Mouse (Mus musculus) kidney, adult 9 months (tissue): ENCODE measurements at regions not wholly inside any gene's neighbourhood (a gene's known extent, or its start where the extent isn't known, plus 50 kb on each side); places are given as distances from the start of the nearest gene placed in this dataset.
"Not testable (repeated sequence)": the region's sequence is repeated elsewhere in the genome, so short reads cannot be mapped to it uniquely, and the experiment has no call there.

Experiments
- DNase-seq: peaks from one replicate; pipeline ENCODE4 v3.0.0; 2022

- DNase-seq = no peak
Measured at GRCm38 (mm10) chr3:84390769-84391168, 84.1 kb upstream of the Trim2 start.

GRCm38 (mm10) chr3:84388486-84388885 is 81.8 kb upstream of the Trim2 start:
- no peak for DNase-seq

- no peak for DNase-seq
Measured at GRCm38 (mm10) chr3:84385656-84386055, 79.0 kb upstream of the Trim2 start.

GRCm38 (mm10) chr3:84383559-84383958 is 76.9 kb upstream of the Trim2 start:
- no peak for DNase-seq

- DNase-seq = not testable (repeated sequence)
Measured at GRCm38 (mm10) chr3:84383038-84383437, 76.4 kb upstream of the Trim2 start.

- DNase-seq = no peak
Measured at GRCm38 (mm10) chr3:84382006-84382405, 75.3 kb upstream of the Trim2 start.

GRCm38 (mm10) chr3:84378987-84379556 is 72.4 kb upstream of the Trim2 start:
- DNase-seq = no peak

- DNase-seq = peak; percentile 27
Measured at GRCm38 (mm10) chr3:84376510-84376909, 69.8 kb upstream of the Trim2 start.

GRCm38 (mm10) chr3:84375832-84376231 is 69.2 kb upstream of the Trim2 start:
- DNase-seq = peak; percentile 92

- no peak for DNase-seq
Measured at GRCm38 (mm10) chr3:84371842-84372241, 65.2 kb upstream of the Trim2 start.

GRCm38 (mm10) chr3:84367145-84367740 is 60.6 kb upstream of the Trim2 start:
- DNase-seq = no peak

- no peak for DNase-seq
Measured at GRCm38 (mm10) chr3:84358672-84359071, 52.0 kb upstream of the Trim2 start.

- DNase-seq = no peak
Measured at GRCm38 (mm10) chr3:84356690-84357014, 50.0 kb upstream of the Trim2 start.
